Mouse (Mus musculus): ENCODE results near the gene Actn1.
A peak's percentile ranks its signal among the peaks of the same experiment; 100 is the strongest.

DNA sequence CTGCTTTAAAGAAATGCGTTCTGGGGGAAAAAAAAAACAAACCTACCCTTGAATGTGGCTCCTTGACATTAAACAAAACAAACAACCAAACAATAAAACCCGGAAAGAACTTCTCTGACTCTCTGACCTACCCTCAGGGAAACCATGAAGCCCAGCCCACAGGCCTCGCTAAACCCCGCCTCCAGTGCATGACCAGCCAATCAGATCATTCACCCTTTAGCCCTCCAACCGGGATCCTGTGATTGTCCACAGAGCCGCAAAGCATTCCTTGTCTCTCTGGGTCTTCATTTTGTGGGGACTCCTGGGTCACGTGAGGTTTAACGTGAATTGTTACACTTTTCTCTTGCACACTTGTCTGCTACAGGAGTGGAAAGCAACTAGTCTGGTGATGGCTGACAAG lies 109.5 kb downstream of the Actn1 start:
- peak; percentile 63 for TF ChIP-seq BHLHE40 (IDR thresholded peaks at IDR 0.05; ENCODE audit: low read depth, low read length)
- TF ChIP-seq POLR2A (IDR thresholded peaks at IDR 0.05; ENCODE audit: low read depth, low read length) = 0 out of 2 replicates have a peak, but pooled peaks have one; percentile 17
- no peak for TF ChIP-seq CTCF (conservative IDR thresholded peaks at IDR 0.05 in 1 of 2, IDR thresholded peaks at IDR 0.05 in 1 of 2; ENCODE audit: low read depth in 2 of 2, low read length in 2 of 2)
- TF ChIP-seq UBTF (IDR thresholded peaks at IDR 0.05; ENCODE audit: low read depth, low read length) = no peak
- 0 out of 2 replicates have a peak, but pooled peaks have one; percentile 17 for TF ChIP-seq ELF1 (IDR thresholded peaks at IDR 0.05; ENCODE audit: low read depth, low read length)
- no peak for TF ChIP-seq KAT2A (IDR thresholded peaks at IDR 0.05; ENCODE audit: insufficient replicate concordance, low read length)
- no peak for TF ChIP-seq MAFK (IDR thresholded peaks at IDR 0.05; ENCODE audit: insufficient replicate concordance, low read length)
- TF ChIP-seq ZKSCAN1 (IDR thresholded peaks at IDR 0.05; ENCODE audit: borderline replicate concordance, low read depth, low read length) = no peak
- TF ChIP-seq RAD21 (IDR thresholded peaks at IDR 0.05; ENCODE audit: low read depth, low read length) = no peak
- no peak for TF ChIP-seq SMC3 (IDR thresholded peaks at IDR 0.05; ENCODE audit: low read depth, low read length)
- TF ChIP-seq RCOR1 (conservative IDR thresholded peaks at IDR 0.05; ENCODE audit: low read depth, low read length) = no peak
- TF ChIP-seq NRF1 (IDR thresholded peaks at IDR 0.05; ENCODE audit: low read depth, low read length) = no peak
- TF ChIP-seq MXI1 (IDR thresholded peaks at IDR 0.05; ENCODE audit: low read depth, low read length) = no peak
- TF ChIP-seq MAZ (IDR thresholded peaks at IDR 0.05; ENCODE audit: low read depth, low read length) = no peak
